Mouse (Mus musculus) embryonic facial prominence, embryonic 11.5 days (tissue): Measurements from ENCODE around the gene Mctp1. TPM values are rescaled to one million over a fixed set of nuclear protein-coding genes. Genes with fewer than 3 reads are reported as not detected.
"Not testable (repeated sequence)": the region's sequence is repeated elsewhere in the genome, so short reads cannot be mapped to it uniquely, and the experiment has no call there.

Source experiments
- ATAC-seq: fragments of 200-750 bp; cut with Nextera tagmentation; replicated peaks from 2 replicates; pipeline ENCODE4 v1.8.0; 2017; ENCODE audit warnings: low read depth; ENCODE audit not compliant: insufficient number of reproducible peaks, low FRiP score, low TSS enrichment
- DNase-seq: peaks from one replicate; pipeline ENCODE4 v3.0.0-alpha.2; 2015; ENCODE audit warnings: low spot score
- H3K27ac ChIP-seq: fragments of 300-500 bp; sonication (generic); replicated peaks from 2 replicates; pipeline ENCODE4 v1.5.1; 2014; ENCODE audit warnings: mild to moderate bottlenecking, low read depth, low read length, control low read depth
- H3K27me3 ChIP-seq: fragments of 300-500 bp; sonication (generic); 2 replicates; pipeline ENCODE4 v1.6.1; 2014; ENCODE audit warnings: mild to moderate bottlenecking, low read length, moderate library complexity, mixed read lengths; ENCODE audit not compliant: control insufficient read depth, insufficient read depth
- H3K36me3 ChIP-seq: fragments of 300-500 bp; sonication (generic); replicated peaks from 2 replicates; pipeline ENCODE4 v1.6.1; 2014; ENCODE audit warnings: low read depth, mild to moderate bottlenecking, low read length, moderate library complexity, mixed read lengths; ENCODE audit not compliant: control insufficient read depth, insufficient read depth
- H3K4me1 ChIP-seq: fragments of 300-500 bp; sonication (generic); 2 replicates; pipeline ENCODE4 v1.6.1; 2014; ENCODE audit warnings: low read length, mixed read lengths; ENCODE audit not compliant: control insufficient read depth, insufficient read depth
- H3K4me2 ChIP-seq: fragments of 300-500 bp; sonication (generic); 2 replicates; pipeline ENCODE4 v1.6.1; 2014; ENCODE audit warnings: low read depth, mild to moderate bottlenecking, control low read depth, low read length, moderate library complexity
- H3K4me3 ChIP-seq: fragments of 300-500 bp; sonication (generic); 2 replicates; pipeline ENCODE4 v1.5.1; 2014; ENCODE audit warnings: low read depth, low read length, control low read depth
- H3K9ac ChIP-seq: fragments of 300-500 bp; sonication (generic); replicated peaks from 2 replicates; pipeline ENCODE4 v1.6.1; 2014; ENCODE audit warnings: mild to moderate bottlenecking, control low read depth, low read length
- H3K9me3 ChIP-seq: fragments of 300-500 bp; sonication (generic); replicated peaks from 2 replicates; pipeline ENCODE4 v1.6.1; 2016; ENCODE audit warnings: mild to moderate bottlenecking, low read length, inconsistent platforms, mixed read lengths; ENCODE audit not compliant: control insufficient read depth
- WGBS: fragments of 180-500 bp; shearing (Covaris S2); extraction: QIAGEN DNeasy Blood & Tissue Kit; methylation state at CpG from one replicate; pipeline ENCODE4 v1.1.7; 2014; 5-methylcytosine and 5-hydroxymethylcytosine counted together
- polyA plus RNA-seq: library from polyadenylated mRNA; unstranded; fragments of >200 nt; fragmentation: Nextera tagmentation; extraction: Ambion mirVana; gene quantifications from 2 replicates; pipeline ENCODE4 v1.2.1, GENCODE M21; 2014

Gene Mctp1
- polyA plus RNA-seq: 1.3 and 1.6 TPM in 2 replicates

DNA sequence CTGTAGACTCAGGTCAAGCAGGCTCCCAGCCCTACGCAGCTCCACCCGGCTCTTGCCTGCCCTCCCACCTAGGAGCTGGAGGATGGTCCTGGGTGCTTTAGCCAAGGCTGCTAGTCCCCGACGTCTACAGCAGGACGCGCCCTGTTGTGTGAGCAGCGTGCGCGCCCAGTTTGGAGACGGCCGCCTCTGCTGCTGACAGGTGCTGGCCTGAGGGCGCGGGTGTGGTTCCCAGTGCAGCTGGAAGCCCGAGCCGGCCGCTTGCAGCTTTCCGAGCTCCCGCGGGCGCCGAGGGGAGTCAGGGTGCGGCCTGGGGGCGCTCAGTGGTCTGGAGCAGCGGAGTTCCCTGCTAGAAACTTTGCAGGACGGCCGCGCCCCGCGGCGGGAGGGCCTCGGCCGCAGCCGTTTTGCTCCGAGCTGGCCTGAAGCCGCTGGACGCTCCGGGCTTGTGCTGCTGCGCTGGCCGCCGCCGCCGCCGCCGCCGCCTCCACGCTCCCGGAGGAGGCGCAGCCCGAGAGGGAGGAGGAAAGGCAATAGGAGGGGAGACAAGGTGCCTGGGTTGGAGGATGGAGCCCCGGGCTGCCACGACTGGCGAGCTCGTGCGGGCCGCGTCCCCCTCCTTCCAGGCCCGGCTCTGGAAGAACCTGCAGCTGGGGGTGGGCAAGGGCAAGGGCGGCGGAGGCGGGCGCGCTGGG lies at the start of gene Mctp1:
TSS of gene Mctp1 (plus strand) at position 564 of the 692 bp plus-strand sequence.
- peak within 1 kb of the TSS; percentile 99 for H3K4me2 ChIP-seq
- H3K36me3 ChIP-seq: no peaks in the 10 kb centered on the region
- H3K9me3 ChIP-seq: no peaks in the 10 kb centered on the region
- WGBS: under 1% methylated on average over 48 of the region's 62 CpGs
- DNase-seq: peak; percentile 68
- 0 out of 2 replicates have a peak, but pooled peaks cover 4% of the 10 kb centered on the region for H3K4me1 ChIP-seq
- peak within 1 kb of the TSS; percentile 46 for H3K9ac ChIP-seq
- peak within 1 kb of the TSS; percentile 54 for H3K4me3 ChIP-seq
- peaks cover 20% of the 10 kb centered on the region for H3K27me3 ChIP-seq
- no peak within 1 kb of the TSS for H3K27ac ChIP-seq
- peak; percentile 90 for ATAC-seq

DNA sequence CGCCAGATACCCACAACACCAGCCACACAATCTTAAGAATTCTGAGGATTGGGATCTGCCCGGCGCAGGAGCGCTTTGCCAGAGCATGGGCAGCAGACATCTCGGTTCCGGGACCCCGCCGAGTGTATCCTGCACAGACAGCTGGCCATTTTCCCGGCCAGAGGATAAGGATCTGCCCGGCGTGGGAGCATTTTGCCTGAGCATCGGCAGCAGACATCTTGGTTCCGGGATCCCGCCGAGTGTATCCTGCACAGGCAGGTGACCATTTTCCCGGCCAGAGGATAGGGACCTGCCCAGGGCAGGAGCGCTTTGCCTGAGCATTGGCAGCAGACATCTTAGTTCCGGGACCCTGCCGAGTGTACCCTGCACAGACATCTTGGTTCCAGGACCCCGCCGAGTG lies 38.4 kb upstream of the Mctp1 start:
- H3K4me1 ChIP-seq, H3K9me3 ChIP-seq, H3K9ac ChIP-seq, DNase-seq, H3K4me3 ChIP-seq, H3K27me3 ChIP-seq, H3K27ac ChIP-seq, H3K4me2 ChIP-seq, H3K36me3 ChIP-seq, ATAC-seq: not testable (repeated sequence)
- 77% methylated on average over 17 of the region's 21 CpGs for WGBS

DNA sequence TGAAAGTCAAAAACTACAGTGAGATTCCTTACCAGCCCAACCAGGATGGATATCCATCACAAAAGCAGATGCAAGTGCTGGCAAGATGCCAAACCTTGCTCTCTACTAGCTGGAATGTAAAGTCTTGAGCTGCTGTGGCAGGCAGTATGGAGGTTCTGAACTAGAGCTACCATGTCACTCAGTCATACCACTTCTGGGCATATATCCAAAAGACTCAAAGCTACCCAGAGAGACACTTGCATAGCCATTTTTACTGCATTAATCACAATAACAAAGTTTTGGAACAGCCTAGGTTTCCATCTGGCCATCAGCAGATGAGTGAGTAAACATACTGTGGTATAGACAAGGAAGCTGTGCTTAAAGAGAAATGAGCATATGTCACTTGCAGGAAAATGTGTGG lies 25.6 kb upstream of the Mctp1 start:
- DNase-seq (no peak), ATAC-seq (no peak)
- Histone ChIP-seq H3K4me3 (no peak overlapping the region), H3K4me1 (no peaks in the 10 kb centered on the region), H3K36me3 (no peaks in the 10 kb centered on the region), H3K27me3 (no peaks in the 10 kb centered on the region), H3K9me3 (no peaks in the 10 kb centered on the region), H3K4me2 (no peak overlapping the region), H3K27ac (no peak overlapping the region), H3K9ac (no peak overlapping the region)

DNA sequence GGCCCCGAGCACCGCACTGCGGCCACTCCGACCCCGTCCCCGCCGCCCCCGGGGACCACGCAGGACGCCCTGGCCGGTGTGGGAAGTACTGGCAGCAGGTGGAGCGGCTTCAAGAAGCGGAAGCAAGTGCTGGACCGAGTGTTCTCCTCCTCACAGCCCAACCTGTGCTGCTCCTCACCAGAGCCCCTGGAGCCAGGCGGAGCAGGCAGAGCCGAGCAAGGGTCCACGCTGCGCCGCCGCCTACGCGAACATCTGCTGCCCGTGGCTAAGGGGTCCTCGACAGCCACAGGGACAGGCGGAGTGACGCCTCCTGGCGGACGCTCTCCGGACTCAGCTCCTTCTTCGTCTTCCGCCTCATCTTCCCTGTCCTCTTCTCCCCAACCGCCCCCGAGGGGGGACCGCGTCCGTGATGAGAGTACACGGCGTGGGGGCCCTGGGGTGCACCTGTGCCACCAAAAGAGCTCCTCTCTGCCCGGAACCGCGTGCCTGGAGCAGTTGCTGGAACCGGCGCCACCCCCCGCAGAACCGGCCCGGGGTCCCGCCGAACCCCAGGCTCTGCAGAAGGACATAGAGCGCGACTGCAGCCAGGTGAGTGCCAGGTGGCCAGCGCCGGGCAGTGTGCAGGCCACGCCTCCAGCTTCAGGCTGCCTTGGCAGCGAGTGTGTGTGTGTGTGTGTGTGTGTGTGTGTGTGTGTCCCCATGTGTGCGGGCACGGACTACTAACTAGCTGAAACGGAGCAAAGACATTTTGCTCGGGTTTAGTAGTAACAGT lies 515 bp downstream of the Mctp1 start:
- peak; percentile 61 for DNase-seq
- no peaks in the 10 kb centered on the region for H3K36me3 ChIP-seq
- H3K4me2 ChIP-seq: peak overlapping the region; percentile 99
- ATAC-seq: peak; percentile 92
- H3K4me3 ChIP-seq: peak overlapping the region; percentile 54
- H3K9ac ChIP-seq: peak overlapping the region; percentile 46
- WGBS: 1% methylated on average over 54 of the region's 58 CpGs
- H3K9me3 ChIP-seq: no peaks in the 10 kb centered on the region
- H3K27ac ChIP-seq: no peak overlapping the region
- H3K4me1 ChIP-seq: 0 out of 2 replicates have a peak, but pooled peaks cover 4% of the 10 kb centered on the region
- H3K27me3 ChIP-seq: peaks cover 20% of the 10 kb centered on the region

DNA sequence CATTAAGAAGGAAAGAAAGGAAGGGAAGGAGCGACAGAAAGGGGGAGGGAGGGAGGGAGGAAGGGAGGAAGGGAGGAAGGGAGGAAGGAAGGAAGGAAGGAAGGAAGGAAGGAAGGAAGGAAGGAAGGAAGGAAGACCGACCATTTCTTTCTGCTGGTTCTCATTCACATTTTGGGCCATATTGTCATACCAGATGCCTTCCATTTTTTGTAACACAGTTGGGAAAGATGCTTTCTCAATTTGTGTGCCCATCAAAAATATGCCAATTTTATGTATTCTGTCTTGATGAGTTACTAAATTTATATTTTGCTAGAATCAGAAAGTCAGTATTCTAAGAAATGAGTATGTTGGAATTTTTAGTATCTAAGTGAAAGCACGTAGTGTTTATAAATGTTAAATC lies 4.3 kb downstream of the Mctp1 start:
- H3K4me2 ChIP-seq: no peak overlapping the region
- no peak overlapping the region for H3K4me3 ChIP-seq
- no peak for DNase-seq
- H3K27me3 ChIP-seq: peaks cover 16% of the 10 kb centered on the region
- H3K9me3 ChIP-seq: no peaks in the 10 kb centered on the region
- H3K9ac ChIP-seq: no peak overlapping the region
- no peak for ATAC-seq
- H3K27ac ChIP-seq: no peak overlapping the region
- 0 out of 2 replicates have a peak, but pooled peaks cover 4% of the 10 kb centered on the region for H3K4me1 ChIP-seq
- no peaks in the 10 kb centered on the region for H3K36me3 ChIP-seq
- WGBS: 61% methylated on average over 3 of the region's 3 CpGs

DNA sequence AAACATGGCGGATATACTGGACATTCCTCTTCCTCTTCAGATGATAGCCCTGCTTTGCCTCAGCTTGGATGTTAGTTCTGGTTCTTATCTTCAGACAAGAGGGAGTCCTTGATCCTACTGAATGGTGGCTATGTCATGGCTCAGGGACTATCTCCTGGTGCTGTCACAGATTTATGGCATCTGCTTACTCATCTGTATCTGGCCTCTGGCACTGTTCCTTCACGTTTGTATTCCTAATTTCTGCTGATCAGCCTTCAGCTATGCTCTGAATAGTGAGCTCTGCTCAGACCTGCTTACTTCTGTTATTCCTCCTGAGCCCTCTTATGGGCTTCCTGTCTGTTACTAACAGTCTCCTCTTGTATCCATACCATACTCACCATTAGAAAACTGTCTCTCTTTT lies 7.6 kb downstream of the Mctp1 start:
- no peak for ATAC-seq

DNA sequence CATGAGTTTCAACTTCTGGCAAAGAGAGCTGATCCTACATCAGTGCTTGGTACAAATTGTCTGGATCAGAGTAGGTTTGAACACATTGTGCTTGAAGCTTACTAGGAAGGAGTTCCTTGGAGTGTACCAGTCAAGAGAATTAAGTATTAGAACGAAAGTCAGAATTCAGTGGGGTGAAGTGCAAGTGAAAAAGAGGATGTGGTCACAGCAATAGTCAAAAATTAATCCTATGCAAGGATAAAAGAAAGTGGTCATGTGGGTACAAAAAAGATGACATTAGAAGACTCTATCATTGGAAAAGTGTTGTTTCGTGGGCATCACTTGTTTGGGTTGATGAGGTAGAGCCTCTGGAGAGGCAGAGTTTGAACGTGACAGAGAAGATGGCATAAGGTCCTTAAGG lies 8.8 kb downstream of the Mctp1 start:
- Histone ChIP-seq H3K9me3 (no peaks in the 10 kb centered on the region), H3K36me3 (no peaks in the 10 kb centered on the region), H3K4me3 (no peak overlapping the region), H3K27ac (no peak overlapping the region), H3K27me3 (no peaks in the 10 kb centered on the region), H3K4me2 (no peak overlapping the region), H3K4me1 (no peaks in the 10 kb centered on the region), H3K9ac (no peak overlapping the region)
- DNase-seq: no peak
- no peak for ATAC-seq
- WGBS: 84% methylated on average over 3 of the region's 3 CpGs

More for the DNA sequence above, 7.6 kb downstream of the Mctp1 start:
- Histone ChIP-seq H3K27me3 (no peaks in the 10 kb centered on the region), H3K4me3 (no peak overlapping the region), H3K9ac (no peak overlapping the region), H3K27ac (no peak overlapping the region), H3K9me3 (no peaks in the 10 kb centered on the region), H3K36me3 (no peaks in the 10 kb centered on the region), H3K4me1 (no peaks in the 10 kb centered on the region), H3K4me2 (no peak overlapping the region)
- 72% methylated on average over 2 of the region's 2 CpGs for WGBS
- DNase-seq: no peak

DNA sequence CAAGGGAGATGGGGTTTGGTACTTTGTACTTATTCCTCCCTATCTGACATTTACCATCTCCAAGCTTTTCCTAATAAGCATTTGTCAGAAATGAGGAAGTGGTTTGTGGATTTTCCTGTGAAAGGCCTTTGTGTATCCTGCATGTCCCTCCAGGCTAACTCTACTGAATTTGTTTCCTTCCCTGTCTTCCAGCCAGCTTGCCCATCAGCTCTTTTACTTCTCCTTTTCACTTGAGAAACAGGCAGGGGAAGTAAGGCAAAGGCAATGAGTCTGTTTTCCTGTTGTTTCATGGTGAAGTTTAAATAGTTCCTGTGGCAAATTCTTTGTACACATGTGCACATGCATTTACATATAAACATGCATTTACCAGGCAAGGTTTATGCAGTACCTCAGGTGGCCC lies 11.6 kb downstream of the Mctp1 start:
- Histone ChIP-seq H3K27me3 (no peaks in the 10 kb centered on the region), H3K4me2 (no peak overlapping the region), H3K27ac (no peak overlapping the region), H3K4me3 (no peak overlapping the region), H3K4me1 (no peaks in the 10 kb centered on the region), H3K9me3 (no peaks in the 10 kb centered on the region), H3K36me3 (no peaks in the 10 kb centered on the region), H3K9ac (no peak overlapping the region)
- ATAC-seq (no peak), DNase-seq (no peak)
